Mouse (Mus musculus) MEL (cell line): ENCODE data around the gene Cpsf4. TPM values are rescaled to one million over a fixed set of nuclear protein-coding genes. Genes with fewer than 3 reads are reported as not detected.
A peak's percentile ranks its signal among the peaks of the same experiment; 100 is the strongest.

Source experiments
- DNase-seq: peaks from one replicate; pipeline ENCODE4 v3.0.0; 2011; ENCODE audit warnings: low read depth, low spot score
- H3K27ac ChIP-seq: 2 replicates; pipeline ENCODE4 v1.5.1; 2012; ENCODE audit warnings: low read depth, mild to moderate bottlenecking, control low read depth, low read length, moderate library complexity; ENCODE audit not compliant: control insufficient read depth
- H3K27me3 ChIP-seq, 2 experiments: fragments of 150-350 bp in 1 of 2; sonication (generic) in 1 of 2; 2 replicates each; pipeline ENCODE4 v1.6.1; 2012; ENCODE audit warnings: low read length in 2 of 2, mild to moderate bottlenecking in 2 of 2, improper control_type of control experiment in 1 of 2, moderate library complexity in 1 of 2; ENCODE audit not compliant: insufficient read depth in 2 of 2, control insufficient read depth in 1 of 2
- H3K36me3 ChIP-seq, 2 experiments: 2 replicates each; pipeline ENCODE4 v1.6.1; 2012 to 2014; ENCODE audit warnings: low read length in 2 of 2, improper control_type of control experiment in 1 of 2, inconsistent platforms in 1 of 2, mild to moderate bottlenecking in 1 of 2; ENCODE audit not compliant: insufficient read depth in 2 of 2, control insufficient read depth in 1 of 2
- H3K4me1 ChIP-seq, 2 experiments: fragments of 150-350 bp in 1 of 2; sonication (generic) in 1 of 2; 2 replicates each; pipeline ENCODE4 v1.6.1; 2012; ENCODE audit warnings: low read length in 2 of 2, improper control_type of control experiment in 1 of 2, mild to moderate bottlenecking in 1 of 2; ENCODE audit not compliant: insufficient read depth in 2 of 2, control insufficient read depth in 1 of 2
- H3K4me3 ChIP-seq, 2 experiments: fragments of 150-350 bp in 1 of 2; sonication (generic) in 1 of 2; 2 replicates each; pipeline ENCODE4 v1.5.1; 2012; ENCODE audit warnings: low read depth in 2 of 2, low read length in 2 of 2, mild to moderate bottlenecking in 2 of 2, moderate library complexity in 2 of 2, control low read depth in 1 of 2, improper control_type of control experiment in 1 of 2; ENCODE audit not compliant: control insufficient read depth in 1 of 2, insufficient read depth in 1 of 2
- H3K79me2 ChIP-seq: 2 replicates; pipeline ENCODE4 v1.6.1; 2012; ENCODE audit warnings: mild to moderate bottlenecking, low read length, moderate library complexity; ENCODE audit not compliant: control insufficient read depth, poor library complexity, insufficient read depth
- H3K9ac ChIP-seq: 2 replicates; pipeline ENCODE4 v1.6.1; 2012; ENCODE audit warnings: low read depth, mild to moderate bottlenecking, control low read depth, low read length, moderate library complexity; ENCODE audit not compliant: control insufficient read depth, poor library complexity, severe bottlenecking
- H3K9me3 ChIP-seq: fragments of 150-350 bp; sonication (generic); replicated peaks from 2 replicates; pipeline ENCODE4 v1.6.1; 2012; ENCODE audit warnings: mild to moderate bottlenecking, low read length, improper control_type of control experiment, moderate library complexity; ENCODE audit not compliant: insufficient read depth
- BHLHE40 ChIP-seq: IDR thresholded peaks from 2 replicates; pipeline ENCODE4 v1.6.1; 2012; ENCODE audit warnings: low read depth, mild to moderate bottlenecking, inconsistent platforms, low read length, improper control_type of control experiment, borderline replicate concordance
- CHD2 ChIP-seq: IDR thresholded peaks from 2 replicates; pipeline ENCODE4 v1.6.1; 2011; ENCODE audit warnings: low read length, improper control_type of control experiment
- ELF1 ChIP-seq: IDR thresholded peaks from 2 replicates; pipeline ENCODE4 v1.6.1; 2014; ENCODE audit warnings: low read depth, mild to moderate bottlenecking, inconsistent platforms, low read length, improper control_type of control experiment, moderate library complexity
- EP300 ChIP-seq, 2 experiments: IDR thresholded peaks; 2 replicates each; pipeline ENCODE4 v1.6.1; 2011; ENCODE audit warnings: improper control_type of control experiment in 2 of 2, low read length in 2 of 2, low read depth in 1 of 2, mild to moderate bottlenecking in 1 of 2
- ETS1 ChIP-seq: IDR thresholded peaks from 2 replicates; pipeline ENCODE4 v1.6.1; 2012; ENCODE audit warnings: low read depth, mild to moderate bottlenecking, inconsistent platforms, low read length, improper control_type of control experiment, moderate library complexity
- GATA1 ChIP-seq: IDR thresholded peaks from 2 replicates; pipeline ENCODE4 v1.6.1; 2011; ENCODE audit warnings: low read depth, low read length, improper control_type of control experiment
- HCFC1 ChIP-seq: IDR thresholded peaks from 2 replicates; pipeline ENCODE4 v1.6.1; 2012; ENCODE audit warnings: low read depth, mild to moderate bottlenecking, inconsistent platforms, low read length, improper control_type of control experiment, moderate library complexity
- MAFK ChIP-seq: IDR thresholded peaks from 2 replicates; pipeline ENCODE4 v1.6.1; 2011; ENCODE audit warnings: low read depth, mild to moderate bottlenecking, low read length, improper control_type of control experiment, borderline replicate concordance
- MAZ ChIP-seq: IDR thresholded peaks from 2 replicates; pipeline ENCODE4 v1.6.1; 2012; ENCODE audit warnings: low read depth, mild to moderate bottlenecking, inconsistent platforms, low read length, improper control_type of control experiment
- NELFE ChIP-seq: IDR thresholded peaks from 2 replicates; pipeline ENCODE4 v1.6.1; 2011; ENCODE audit warnings: low read depth, low read length, improper control_type of control experiment
- NRF1 ChIP-seq: IDR thresholded peaks from 2 replicates; pipeline ENCODE4 v1.6.1; 2014; ENCODE audit warnings: low read depth, mild to moderate bottlenecking, inconsistent platforms, low read length, improper control_type of control experiment, moderate library complexity; ENCODE audit not compliant: poor library complexity, insufficient read depth, severe bottlenecking
- POLR2A ChIP-seq, 2 experiments: IDR thresholded peaks; 2 replicates each; pipeline ENCODE4 v1.6.1; 2011 to 2012; ENCODE audit warnings: low read length in 2 of 2, mild to moderate bottlenecking in 2 of 2, control low read depth in 1 of 2, improper control_type of control experiment in 1 of 2, low read depth in 1 of 2, moderate library complexity in 1 of 2; ENCODE audit not compliant: control insufficient read depth in 1 of 2, insufficient read depth in 1 of 2, poor library complexity in 1 of 2
- POLR2AphosphoS2 ChIP-seq: IDR thresholded peaks from 2 replicates; pipeline ENCODE4 v1.6.1; 2011; ENCODE audit warnings: low read length, improper control_type of control experiment
- SIN3A ChIP-seq: IDR thresholded peaks from 2 replicates; pipeline ENCODE4 v1.6.1; 2012; ENCODE audit warnings: low read length, improper control_type of control experiment, inconsistent platforms
- TAL1 ChIP-seq: IDR thresholded peaks from 2 replicates; pipeline ENCODE4 v1.6.1; 2012; ENCODE audit warnings: mild to moderate bottlenecking, inconsistent platforms, low read length, moderate library complexity, mixed read lengths
- TCF12 ChIP-seq: IDR thresholded peaks from 2 replicates; pipeline ENCODE4 v1.6.1; 2014; ENCODE audit warnings: low read depth, mild to moderate bottlenecking, inconsistent platforms, low read length, improper control_type of control experiment, moderate library complexity
- USF1 ChIP-seq: IDR thresholded peaks from 2 replicates; pipeline ENCODE4 v1.6.1; 2014; ENCODE audit warnings: low read depth, mild to moderate bottlenecking, inconsistent platforms, low read length, improper control_type of control experiment, moderate library complexity
- ZNF384 ChIP-seq: IDR thresholded peaks from 2 replicates; pipeline ENCODE4 v1.6.1; 2012; ENCODE audit warnings: low read depth, mild to moderate bottlenecking, inconsistent platforms, low read length, improper control_type of control experiment
- polyA plus RNA-seq, 2 experiments: library from polyadenylated mRNA; stranded (reverse) in 1 of 2; unstranded in 1 of 2; fragments of >175 nt in 1 of 2; fragments of >200 nt in 1 of 2; gene quantifications; 2 replicates each; pipeline versions ENCODE4 v1.2.1 to v1.2.4; 2012; ENCODE audit warnings: low replicate concordance in 2 of 2, low read depth in 1 of 2; ENCODE audit not compliant: insufficient read length in 2 of 2, insufficient read depth in 1 of 2, missing spikeins in 1 of 2
- total RNA-seq: library from RNA; depleted of rRNA; stranded (reverse); fragments of 300-350 nt; gene quantifications from 2 replicates; pipeline ENCODE4 v1.2.3, GENCODE M21; 2012

Cpsf4 gene
- total and polyA plus RNA-seq, 3 experiments: 75.3 to 88.2 TPM; not detected in 1

DNA sequence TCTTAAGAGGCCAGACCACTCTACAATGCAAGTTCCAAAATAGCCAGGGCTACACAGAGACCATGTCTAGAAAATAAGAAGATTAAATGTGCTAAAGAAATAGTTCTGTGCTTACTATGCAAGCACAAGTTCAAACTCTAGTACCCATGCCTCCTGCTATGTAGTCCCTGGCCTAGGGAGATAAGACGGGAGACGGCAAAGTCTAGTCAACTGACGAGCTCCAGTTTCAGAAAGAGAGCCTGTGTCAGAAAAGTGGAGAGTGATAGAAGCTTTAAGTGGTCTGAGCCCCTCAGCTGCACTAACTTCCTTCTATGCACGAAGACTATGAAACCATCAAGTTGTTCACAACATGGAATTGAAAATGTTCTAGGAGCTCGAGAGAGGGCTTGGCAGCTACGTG lies 17.7 kb upstream of the Cpsf4 start:
- Histone ChIP-seq H3K4me1 (peaks cover 4% of the 10 kb centered on the region in 2 experiments), H3K27ac (peak overlapping the region; percentile 45), H3K9ac (no peak overlapping the region), H3K36me3 (peaks cover 8 to 17% of the 10 kb centered on the region in 2 experiments), H3K79me2 (no peaks in the 10 kb centered on the region), H3K4me3 (no peak overlapping the region), H3K27me3 (no peaks in the 10 kb centered on the region), H3K9me3 (no peaks in the 10 kb centered on the region)
- peak; percentile 76 for DNase-seq
- TF ChIP-seq SIN3A: 0 out of 2 replicates have a peak, but pooled peaks have one; percentile 28
- TF ChIP-seq POLR2AphosphoS2: 0 out of 2 replicates have a peak, but pooled peaks have one; percentile 25
- TF ChIP-seq BHLHE40: no peak
- TF ChIP-seq EP300 (IDR thresholded peaks at IDR 0.05; ENCODE audit: low read depth in 1 of 2, low read length in 2 of 2): peak in 1 of 2 experiments; percentile 58; a peak in 2 of 4 replicates
- no peak for TF ChIP-seq NELFE
- no peak for TF ChIP-seq POLR2A (IDR thresholded peaks at IDR 0.05; ENCODE audit: control insufficient read depth in 1 of 2, insufficient read depth in 1 of 2, low read depth in 1 of 2, low read length in 2 of 2, poor library complexity in 1 of 2)
- TF ChIP-seq GATA1: peak; percentile 70
- no peak for TF ChIP-seq CHD2
- TF ChIP-seq TCF12: 0 out of 2 replicates have a peak, but pooled peaks have one; percentile 36
- TF ChIP-seq ELF1: no peak
- TF ChIP-seq TAL1: peak; percentile 72

DNA sequence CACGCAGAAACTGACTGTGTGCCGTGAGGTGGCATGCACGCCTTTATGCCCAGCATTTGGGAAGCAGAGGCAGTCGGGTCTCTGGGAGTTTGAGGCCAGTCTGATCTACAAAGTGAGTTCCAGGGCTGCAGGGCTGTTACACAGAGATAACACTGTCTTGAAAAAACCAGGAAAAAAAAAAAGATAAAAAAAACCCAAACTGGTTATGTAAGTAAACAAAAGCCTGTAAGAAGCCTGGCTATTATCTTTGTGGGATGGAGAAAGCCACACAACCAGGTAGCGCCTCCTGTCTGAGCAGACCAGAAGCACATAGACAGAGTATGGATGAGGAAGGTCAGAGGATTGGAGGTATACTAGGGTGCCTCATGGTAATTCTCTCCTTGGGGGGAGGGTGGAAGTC lies 14.3 kb upstream of the Cpsf4 start:
- peaks cover 4% of the 10 kb centered on the region in 2 experiments for H3K4me1 ChIP-seq
- peaks cover 8 to 10% of the 10 kb centered on the region in 2 experiments for H3K36me3 ChIP-seq
- no peak for TF ChIP-seq HCFC1
- TF ChIP-seq ETS1: peak; percentile 53; the same call in 1 of the 2 replicates
- no peak for TF ChIP-seq NRF1
- no peak for TF ChIP-seq MAZ
- peak; percentile 86 for TF ChIP-seq TCF12
- TF ChIP-seq POLR2AphosphoS2: no peak
- TF ChIP-seq TAL1: peak; percentile 82
- TF ChIP-seq MAFK: no peak
- peak; percentile 52 for TF ChIP-seq GATA1
- TF ChIP-seq ZNF384: peak; percentile 90
- TF ChIP-seq SIN3A: 0 out of 2 replicates have a peak, but pooled peaks have one; percentile 38
- TF ChIP-seq EP300 (IDR thresholded peaks at IDR 0.05; ENCODE audit: low read depth in 1 of 2, low read length in 2 of 2): peak; percentile 51 to 74
- no peak for TF ChIP-seq USF1
- DNase-seq: peak; percentile 48
- H3K79me2 ChIP-seq: no peaks in the 10 kb centered on the region
- no peaks in the 10 kb centered on the region for H3K9me3 ChIP-seq
- H3K4me3 ChIP-seq: no peak overlapping the region
- H3K27ac ChIP-seq: peak overlapping the region; percentile 27; the same call in 1 of the 2 replicates
- H3K9ac ChIP-seq: no peak overlapping the region
- no peaks in the 10 kb centered on the region for H3K27me3 ChIP-seq
